In genomic region chr11:106485611-106486010, GRCm38 (mm10) we compare ENCODE assay signal across 14 mouse cellular contexts. TPM values are rescaled to one million over a fixed set of nuclear protein-coding genes. Genes with fewer than 3 reads are reported as not detected.
DNase-seq lines count a peak whose midpoint lies in the region; ATAC-seq and TF ChIP-seq lines count a peak whose summit lies in the region.
"Had no signal": no experiment of that assay in that cellular context is flagged by ENCODE, and none has a peak within 500 bp of the region (broad histone marks: within the 10 kb centered on the region; RNA-seq: fewer than 3 reads in every experiment).

No protein-coding gene starts in this region.

- no peak for ATAC-seq in limb, embryonic 11.5 days (ENCODE audit: insufficient number of reproducible peaks, low FRiP score, low TSS enrichment, low read depth)
- no peak for ATAC-seq in G1E (ENCODE audit: extremely low read depth, insufficient number of reproducible peaks, low FRiP score, poor library complexity, severe bottlenecking)
- ATAC-seq in liver, embryonic 15.5 days (ENCODE audit: insufficient read depth), result no peak
- ATAC-seq in granulocyte monocyte progenitor cell, adult 5-6 weeks (replicated peaks; ENCODE audit: poor library complexity, severe bottlenecking), result no peak

- H3K4me2 ChIP-seq in limb, embryonic 11.5 days (ENCODE audit: low read depth, severe bottlenecking), result 0 out of 2 replicates have a peak overlapping the region, but pooled peaks have one; percentile 4
- H3K4me2 ChIP-seq in liver, embryonic 15.5 days, result peak overlapping the region; percentile 79

- WGBS in heart, embryonic 10.5 days, result 69% methylated on average over 4 of the region's 4 CpGs
- WGBS in heart, adult 2 months, result 77% methylated on average over 4 of the region's 4 CpGs
- WGBS in limb, embryonic 11.5 days, result 80% methylated on average over 4 of the region's 4 CpGs
- WGBS in limb, embryonic 10.5 days, result 86% methylated on average over 4 of the region's 4 CpGs
- 37% methylated on average over 4 of the region's 4 CpGs for WGBS in liver, embryonic 15.5 days (ENCODE audit: insufficient replicate concordance)

- no peak for TF ChIP-seq CTCF in heart, adult 2 months (IDR thresholded peaks at IDR 0.05)
- no peak for TF ChIP-seq CTCF in G1E (IDR thresholded peaks at IDR 0.05; ENCODE audit: low read depth, low read length)

- H3K36me3 ChIP-seq in heart, embryonic 10.5 days, result no peaks in the 10 kb centered on the region; the same call in 1 of the 2 replicates
- H3K36me3 ChIP-seq in heart, adult 2 months (ENCODE audit: control insufficient read depth, insufficient read depth, low read length), result 0 out of 2 replicates have a peak, but pooled peaks cover 2% of the 10 kb centered on the region
- no peaks in the 10 kb centered on the region for H3K36me3 ChIP-seq in limb, embryonic 11.5 days (ENCODE audit: control insufficient read depth, insufficient read depth, low read length)
- H3K36me3 ChIP-seq in limb, embryonic 10.5 days, result no peaks in the 10 kb centered on the region
- H3K36me3 ChIP-seq in G1E (replicated peaks), result peaks cover 10% of the 10 kb centered on the region
- no peaks in the 10 kb centered on the region for H3K36me3 ChIP-seq in liver, embryonic 15.5 days (replicated peaks)
- H3K36me3 ChIP-seq: embryonic facial prominence, embryonic 15.5 days had no signal

- no peak for TF ChIP-seq POLR2A in heart, adult 2 months (IDR thresholded peaks at IDR 0.05; ENCODE audit: insufficient read depth, low read depth, low read length)

- intact Hi-C loops in heart, adult 2 months (cut with DNase I), result no loop called here

- peak overlapping the region; percentile 18; the same call in 1 of the 2 replicates for H3K4me3 ChIP-seq in heart, embryonic 10.5 days
- H3K4me3 ChIP-seq in heart, adult 2 months, result no peak overlapping the region
- H3K4me3 ChIP-seq in limb, embryonic 11.5 days (ENCODE audit: low read depth, low read length), result no peak overlapping the region
- no peak overlapping the region for H3K4me3 ChIP-seq in limb, embryonic 10.5 days
- H3K4me3 ChIP-seq in G1E (ENCODE audit: low read depth, low read length), result peak overlapping the region; percentile 90; the same call in 1 of the 2 replicates
- peak overlapping the region; percentile 99 for H3K4me3 ChIP-seq in liver, embryonic 15.5 days (replicated peaks)
- H3K4me3 ChIP-seq: embryonic facial prominence, embryonic 15.5 days had no signal

- peaks cover 18% of the 10 kb centered on the region for H3K4me1 ChIP-seq in heart, embryonic 10.5 days
- no peaks in the 10 kb centered on the region; the same call in 1 of the 2 replicates for H3K4me1 ChIP-seq in heart, adult 2 months (ENCODE audit: control insufficient read depth, insufficient read depth, low read length)
- H3K4me1 ChIP-seq in limb, embryonic 11.5 days (ENCODE audit: control insufficient read depth, insufficient read depth, low read length), result peaks cover 5% of the 10 kb centered on the region; the same call in 1 of the 2 replicates
- peaks cover 23% of the 10 kb centered on the region for H3K4me1 ChIP-seq in limb, embryonic 10.5 days
- H3K4me1 ChIP-seq in G1E (ENCODE audit: insufficient read depth, low read depth, low read length), result peaks cover 57% of the 10 kb centered on the region
- peaks cover 43% of the 10 kb centered on the region for H3K4me1 ChIP-seq in liver, embryonic 15.5 days (replicated peaks)

- H3K27ac ChIP-seq in heart, embryonic 10.5 days, result no peak overlapping the region
- no peak overlapping the region for H3K27ac ChIP-seq in heart, adult 2 months
- no peak overlapping the region for H3K27ac ChIP-seq in limb, embryonic 11.5 days (replicated peaks; ENCODE audit: low read depth, low read length)
- no peak overlapping the region for H3K27ac ChIP-seq in limb, embryonic 10.5 days
- peak overlapping the region; percentile 81 for H3K27ac ChIP-seq in liver, embryonic 15.5 days (replicated peaks)
- H3K27ac ChIP-seq: embryonic facial prominence, embryonic 15.5 days had no signal

- no peak overlapping the region for H3K9ac ChIP-seq in heart, adult 2 months (ENCODE audit: low read depth, low read length)
- H3K9ac ChIP-seq in limb, embryonic 11.5 days (ENCODE audit: low read length), result no peak overlapping the region
- H3K9ac ChIP-seq in liver, embryonic 15.5 days, result peak overlapping the region; percentile 97; the same call in 1 of the 2 replicates
- H3K9ac ChIP-seq: embryonic facial prominence, embryonic 15.5 days had no signal

- no peaks in the 10 kb centered on the region for H3K27me3 ChIP-seq in heart, embryonic 10.5 days (ENCODE audit: insufficient read depth, poor library complexity, severe bottlenecking)
- no peaks in the 10 kb centered on the region for H3K27me3 ChIP-seq in heart, adult 2 months (ENCODE audit: control insufficient read depth, insufficient read depth, low read length)
- no peaks in the 10 kb centered on the region for H3K27me3 ChIP-seq in limb, embryonic 11.5 days (ENCODE audit: control insufficient read depth, insufficient read depth, low read length)
- no peaks in the 10 kb centered on the region for H3K27me3 ChIP-seq in limb, embryonic 10.5 days (ENCODE audit: low read depth, poor library complexity, severe bottlenecking)
- no peaks in the 10 kb centered on the region for H3K27me3 ChIP-seq in G1E (ENCODE audit: insufficient read depth, low read length)
- no peaks in the 10 kb centered on the region for H3K27me3 ChIP-seq in liver, embryonic 15.5 days
- H3K27me3 ChIP-seq: embryonic facial prominence, embryonic 15.5 days had no signal

- DNase-seq in heart, embryonic 10.5 days (ENCODE audit: low spot score), result no peak
- DNase-seq in heart, adult 2 months, result no peak
- no peak for DNase-seq in limb, embryonic 11.5 days (ENCODE audit: low spot score)
- DNase-seq in limb, embryonic 10.5 days (ENCODE audit: low spot score), result no peak
- DNase-seq in G1E (ENCODE audit: low spot score), result no peak
- DNase-seq in Muller cell, postnatal 12 days (ENCODE audit: inconsistent ontology term), result no peak
- DNase-seq: cerebellum, postnatal 25 days; kidney, adult 11 months; layer of hippocampus, adult 9-11 months; lung, adult 2 months; retina, postnatal 1 day had no signal

- H3K9me3 ChIP-seq in heart, embryonic 10.5 days, result no peaks in the 10 kb centered on the region
- H3K9me3 ChIP-seq in limb, embryonic 11.5 days (ENCODE audit: control insufficient read depth, low read length), result no peaks in the 10 kb centered on the region
- H3K9me3 ChIP-seq in limb, embryonic 10.5 days (replicated peaks), result no peaks in the 10 kb centered on the region
- no peaks in the 10 kb centered on the region for H3K9me3 ChIP-seq in G1E (replicated peaks)
- H3K9me3 ChIP-seq in liver, embryonic 15.5 days (replicated peaks), result no peaks in the 10 kb centered on the region
- H3K9me3 ChIP-seq: embryonic facial prominence, embryonic 15.5 days had no signal

- TF ChIP-seq EP300 in heart, adult 2 months (IDR thresholded peaks at IDR 0.05; ENCODE audit: insufficient read depth, low read depth, low read length), result no peak

- H3K79me2 ChIP-seq in heart, adult 2 months (replicated peaks; ENCODE audit: control insufficient read depth, insufficient read depth, low read length), result 0 out of 2 replicates have a peak, but pooled peaks cover 5% of the 10 kb centered on the region

RNA-seq across cellular contexts. Expression of gene Ern1, which starts 2.0 kb away (rescaled TPM):
- polyA plus RNA-seq in heart, embryonic 10.5 days (2016; fragmentation: Nextera tagmentation; extraction: Ambion mirVana), result 5.3 and 5.5 TPM in 2 replicates
- 10 to 100 TPM; 10.2 to 13.9 TPM for total RNA-seq in heart, adult 2 months (2021)
- 6.4 and 9.8 TPM in 2 replicates for polyA plus RNA-seq in heart, adult 2 months (2012; rRNA removed)
- 6.3 and 6.9 TPM in 2 replicates for polyA plus RNA-seq in limb, embryonic 11.5 days (2014; fragmentation: Nextera tagmentation; extraction: Ambion mirVana)
- 7.4 and 8.2 TPM in 2 replicates for polyA plus RNA-seq in limb, embryonic 10.5 days (2016; fragmentation: Nextera tagmentation; extraction: Ambion mirVana)
- total RNA-seq in G1E (2014; fragmentation: Nextera tagmentation) (44.5 and 47.7 TPM in 2 replicates), G1E (2017) (11.5 and 14.9 TPM in 2 replicates)
- 10.9 and 11.0 TPM in 2 replicates for polyA plus RNA-seq in G1E (2012)
- 4.1 and 5.8 TPM in 2 replicates for polyA plus RNA-seq in liver, embryonic 15.5 days (2015; fragmentation: Nextera tagmentation; extraction: Ambion mirVana)
- 81.3 and 84.3 TPM in 2 replicates for total RNA-seq in granulocyte monocyte progenitor cell, adult 5-6 weeks (2014; fragmentation: Nextera tagmentation)
- total RNA-seq in granulocyte monocyte progenitor cell, adult 5-6 weeks (2017), result 63.3 and 67.0 TPM in 2 replicates

Comparison
In these comparisons a context has a peak if more than half of its experiments do, and no peak if none do; other contexts are left out.
1. H3K4me3 ChIP-seq: peak in heart, embryonic 10.5 days (single experiment), G1E (single experiment) and liver, embryonic 15.5 days (single experiment); none in heart, adult 2 months (single experiment), limb, embryonic 11.5 days (single experiment) and limb, embryonic 10.5 days (single experiment).